Mouse (Mus musculus) neural tube, embryonic 15.5 days (tissue): ENCODE measurements around the gene Trim8. TPM values are rescaled to one million over a fixed set of nuclear protein-coding genes. Genes with fewer than 3 reads are reported as not detected.

ENCODE experiments used
- ATAC-seq: fragments of 200-750 bp; cut with Nextera tagmentation; 2 replicates; pipeline ENCODE4 v1.8.0; 2017; ENCODE audit warnings: mild to moderate bottlenecking, moderate TSS enrichment, moderate library complexity; ENCODE audit not compliant: low FRiP score
- H3K27ac ChIP-seq: fragments of 300-500 bp; sonication (generic); replicated peaks from 2 replicates; pipeline ENCODE4 v1.5.1; 2015; ENCODE audit warnings: mild to moderate bottlenecking, inconsistent platforms
- H3K27me3 ChIP-seq: fragments of 300-500 bp; sonication (generic); replicated peaks from 2 replicates; pipeline ENCODE4 v1.6.1; 2015; ENCODE audit warnings: inconsistent platforms
- H3K36me3 ChIP-seq: fragments of 300-500 bp; sonication (generic); 2 replicates; pipeline ENCODE4 v1.6.1; 2015; ENCODE audit warnings: inconsistent platforms
- H3K4me1 ChIP-seq: fragments of 300-500 bp; sonication (generic); 2 replicates; pipeline ENCODE4 v1.6.1; 2015; ENCODE audit warnings: inconsistent platforms
- H3K4me2 ChIP-seq: fragments of 300-500 bp; sonication (generic); 2 replicates; pipeline ENCODE4 v1.6.1; 2015; ENCODE audit warnings: inconsistent platforms, mild to moderate bottlenecking, moderate library complexity
- H3K4me3 ChIP-seq: fragments of 300-500 bp; sonication (generic); replicated peaks from 2 replicates; pipeline ENCODE4 v1.5.1; 2015; ENCODE audit warnings: mild to moderate bottlenecking, inconsistent platforms
- H3K9ac ChIP-seq: fragments of 300-500 bp; sonication (generic); replicated peaks from 2 replicates; pipeline ENCODE4 v1.6.1; 2015; ENCODE audit warnings: mild to moderate bottlenecking, inconsistent platforms
- H3K9me3 ChIP-seq: fragments of 300-500 bp; sonication (generic); replicated peaks from 2 replicates; pipeline ENCODE4 v1.6.1; 2016; ENCODE audit warnings: inconsistent platforms
- WGBS: fragments of 180-500 bp; shearing (Covaris S2); methylation state at CpG from one replicate; pipeline ENCODE4 v1.1.7; 2015; ENCODE audit warnings: mixed read lengths; 5-methylcytosine and 5-hydroxymethylcytosine counted together
- polyA plus RNA-seq: library from polyadenylated mRNA; unstranded; fragments of >200 nt; fragmentation: Nextera tagmentation; extraction: Ambion mirVana; gene quantifications from 2 replicates; pipeline ENCODE4 v1.2.1, GENCODE M21; 2015

The Trim8 gene
- polyA plus RNA-seq, 1 experiment from 2014 or later, result 25.5 TPM

GRCm38 (mm10) chr19:46499836-46500580, 1.5 kb upstream of the Trim8 start:
- H3K4me1 ChIP-seq, result peaks cover 24% of the 10 kb centered on the region
- peak overlapping the region; percentile 96 for H3K4me2 ChIP-seq
- H3K36me3 ChIP-seq, result no peaks in the 10 kb centered on the region
- H3K27me3 ChIP-seq, result no peaks in the 10 kb centered on the region
- H3K4me3 ChIP-seq, result peak overlapping the region; percentile 80
- WGBS, result under 1% methylated on average over 43 of the region's 52 CpGs
- no peaks in the 10 kb centered on the region for H3K9me3 ChIP-seq
- H3K27ac ChIP-seq, result peak overlapping the region; percentile 100
- peak; percentile 90 for ATAC-seq
- peak overlapping the region; percentile 96 for H3K9ac ChIP-seq

GRCm38 (mm10) chr19:46500581-46501341, 741 bp upstream of the Trim8 start:
- H3K9ac ChIP-seq, result peak overlapping the region; percentile 96
- peak overlapping the region; percentile 80 for H3K4me3 ChIP-seq
- H3K27me3 ChIP-seq, result no peaks in the 10 kb centered on the region
- H3K4me1 ChIP-seq, result peaks cover 31% of the 10 kb centered on the region
- ATAC-seq, result peak; percentile 10; the same call in 1 of the 2 replicates
- H3K4me2 ChIP-seq, result peak overlapping the region; percentile 96
- under 1% methylated on average over 50 of the region's 50 CpGs for WGBS
- H3K27ac ChIP-seq, result peak overlapping the region; percentile 100
- no peaks in the 10 kb centered on the region for H3K9me3 ChIP-seq
- H3K36me3 ChIP-seq, result no peaks in the 10 kb centered on the region

GRCm38 (mm10) chr19:46502069-46502455, 560 bp downstream of the Trim8 start:
- Histone ChIP-seq H3K4me1 (peaks cover 44% of the 10 kb centered on the region), H3K9me3 (no peaks in the 10 kb centered on the region), H3K4me2 (peak overlapping the region; percentile 96), H3K27ac (peak overlapping the region; percentile 100), H3K36me3 (0 out of 2 replicates have a peak, but pooled peaks cover 6% of the 10 kb centered on the region), H3K9ac (peak overlapping the region; percentile 96), H3K27me3 (no peaks in the 10 kb centered on the region), H3K4me3 (peak overlapping the region; percentile 80)
- under 1% methylated on average over 45 of the region's 46 CpGs for WGBS
- ATAC-seq, result no peak

- Histone ChIP-seq H3K4me2 (peak overlapping the region; percentile 96), H3K27me3 (no peaks in the 10 kb centered on the region), H3K9me3 (no peaks in the 10 kb centered on the region), H3K27ac (peak overlapping the region; percentile 100), H3K4me3 (peak overlapping the region; percentile 80), H3K36me3 (peaks cover 7% of the 10 kb centered on the region; the same call in 1 of the 2 replicates), H3K4me1 (peaks cover 50% of the 10 kb centered on the region), H3K9ac (peak overlapping the region; percentile 96)
- ATAC-seq, result no peak
- WGBS, result under 1% methylated on average over 53 of the region's 53 CpGs
These were observed 1.1 kb downstream of the Trim8 start for GRCm38 (mm10) chr19:46502471-46503166.

GRCm38 (mm10) chr19:46503351-46504084, 2.0 kb downstream of the Trim8 start:
- H3K27ac ChIP-seq, result peak overlapping the region; percentile 100
- peak overlapping the region; percentile 96 for H3K9ac ChIP-seq
- peaks cover 11% of the 10 kb centered on the region; the same call in 1 of the 2 replicates for H3K36me3 ChIP-seq
- peaks cover 58% of the 10 kb centered on the region for H3K4me1 ChIP-seq
- ATAC-seq, result no peak
- peak overlapping the region; percentile 96 for H3K4me2 ChIP-seq
- WGBS, result under 1% methylated on average over 21 of the region's 21 CpGs
- H3K9me3 ChIP-seq, result no peaks in the 10 kb centered on the region
- H3K27me3 ChIP-seq, result no peaks in the 10 kb centered on the region
- peak overlapping the region; percentile 80 for H3K4me3 ChIP-seq

- Histone ChIP-seq H3K4me2 (peak overlapping the region; percentile 96), H3K9ac (peak overlapping the region; percentile 96), H3K4me3 (peak overlapping the region; percentile 80), H3K36me3 (peaks cover 11% of the 10 kb centered on the region; the same call in 1 of the 2 replicates), H3K27ac (peak overlapping the region; percentile 100), H3K9me3 (no peaks in the 10 kb centered on the region), H3K4me1 (peaks cover 59% of the 10 kb centered on the region), H3K27me3 (no peaks in the 10 kb centered on the region)
- ATAC-seq, result no peak
- WGBS, result 3% methylated on average over 4 of the region's 4 CpGs
These were observed 2.6 kb downstream of the Trim8 start for GRCm38 (mm10) chr19:46504085-46504552.

- H3K27me3 ChIP-seq, result no peaks in the 10 kb centered on the region
- H3K4me2 ChIP-seq, result peak overlapping the region; percentile 96
- H3K9me3 ChIP-seq, result no peaks in the 10 kb centered on the region
- H3K27ac ChIP-seq, result peak overlapping the region; percentile 100
- ATAC-seq, result no peak
- peak overlapping the region; percentile 96 for H3K9ac ChIP-seq
- peak overlapping the region; percentile 80 for H3K4me3 ChIP-seq
- H3K4me1 ChIP-seq, result peaks cover 64% of the 10 kb centered on the region
- peaks cover 11% of the 10 kb centered on the region; the same call in 1 of the 2 replicates for H3K36me3 ChIP-seq
- 39% methylated on average over 9 of the region's 9 CpGs for WGBS
These were observed 3.4 kb downstream of the Trim8 start for GRCm38 (mm10) chr19:46504822-46505417.

GRCm38 (mm10) chr19:46505646-46506371, 4.3 kb downstream of the Trim8 start:
- peak overlapping the region; percentile 96 for H3K4me2 ChIP-seq
- H3K27me3 ChIP-seq, result no peaks in the 10 kb centered on the region
- 71% methylated on average over 8 of the region's 8 CpGs for WGBS
- H3K27ac ChIP-seq, result 0 out of 2 replicates have a peak overlapping the region, but pooled peaks have one; percentile 77
- H3K9me3 ChIP-seq, result no peaks in the 10 kb centered on the region
- no peak for ATAC-seq
- H3K36me3 ChIP-seq, result peaks cover 15% of the 10 kb centered on the region
- H3K9ac ChIP-seq, result peak overlapping the region; percentile 96
- H3K4me3 ChIP-seq, result peak overlapping the region; percentile 80
- H3K4me1 ChIP-seq, result peaks cover 72% of the 10 kb centered on the region

GRCm38 (mm10) chr19:46506372-46506717, 4.8 kb downstream of the Trim8 start:
- Histone ChIP-seq H3K9ac (peak overlapping the region; percentile 96), H3K4me2 (peak overlapping the region; percentile 96), H3K27me3 (no peaks in the 10 kb centered on the region), H3K9me3 (no peaks in the 10 kb centered on the region), H3K36me3 (peaks cover 15% of the 10 kb centered on the region), H3K27ac (peak overlapping the region; percentile 77), H3K4me1 (peaks cover 76% of the 10 kb centered on the region), H3K4me3 (peak overlapping the region; percentile 80)
- 49% methylated on average over 3 of the region's 3 CpGs for WGBS
- no peak for ATAC-seq

GRCm38 (mm10) chr19:46507181-46507581, 5.7 kb downstream of the Trim8 start:
- Histone ChIP-seq H3K9ac (peak overlapping the region; percentile 53), H3K4me1 (peaks cover 81% of the 10 kb centered on the region), H3K4me2 (peak overlapping the region; percentile 96), H3K27ac (peak overlapping the region; percentile 77), H3K27me3 (no peaks in the 10 kb centered on the region), H3K4me3 (peak overlapping the region; percentile 80), H3K36me3 (peaks cover 22% of the 10 kb centered on the region), H3K9me3 (no peaks in the 10 kb centered on the region)
- ATAC-seq, result no peak
- WGBS, result 26% methylated on average over 8 of the region's 8 CpGs
